Mouse (Mus musculus) urinary bladder, postnatal 25 days (tissue): Measurements from ENCODE around the gene Crtc1.

Source experiments
- DNase-seq: peaks from one replicate; pipeline ENCODE4 v3.0.0; 2022; ENCODE audit warnings: low spot score

Gene Crtc1

GRCm38 (mm10) chr8:70421349-70422104 lies 17.9 kb downstream of the Crtc1 start:
- no peak for DNase-seq

GRCm38 (mm10) chr8:70419879-70420643 lies 19.3 kb downstream of the Crtc1 start:
- no peak for DNase-seq

- no peak for DNase-seq
These were observed 20.4 kb downstream of the Crtc1 start for GRCm38 (mm10) chr8:70418954-70419353.

- no peak for DNase-seq
These were observed 21.5 kb downstream of the Crtc1 start for GRCm38 (mm10) chr8:70417914-70418313.

- DNase-seq = no peak
These were observed 22.4 kb downstream of the Crtc1 start for GRCm38 (mm10) chr8:70416941-70417340.

- no peak for DNase-seq
These were observed 23.6 kb downstream of the Crtc1 start for GRCm38 (mm10) chr8:70415540-70416451.

- no peak for DNase-seq
These were observed 25.0 kb downstream of the Crtc1 start for GRCm38 (mm10) chr8:70414310-70414946.

GRCm38 (mm10) chr8:70410281-70410680 lies 29.1 kb downstream of the Crtc1 start:
- no peak for DNase-seq

GRCm38 (mm10) chr8:70409455-70409871 lies 29.9 kb downstream of the Crtc1 start:
- no peak for DNase-seq

- DNase-seq = no peak
These were observed 30.4 kb downstream of the Crtc1 start for GRCm38 (mm10) chr8:70409019-70409418.

- no peak for DNase-seq
These were observed 31.1 kb downstream of the Crtc1 start for GRCm38 (mm10) chr8:70408301-70408700.

- no peak for DNase-seq
These were observed 32.8 kb downstream of the Crtc1 start for GRCm38 (mm10) chr8:70406427-70407069.

- DNase-seq = no peak
These were observed 34.2 kb downstream of the Crtc1 start for GRCm38 (mm10) chr8:70405189-70405588.

GRCm38 (mm10) chr8:70404212-70404611 lies 35.2 kb downstream of the Crtc1 start:
- no peak for DNase-seq

- DNase-seq = no peak
These were observed 41.5 kb downstream of the Crtc1 start for GRCm38 (mm10) chr8:70397611-70398563.

- no peak for DNase-seq
These were observed 43.2 kb downstream of the Crtc1 start for GRCm38 (mm10) chr8:70396184-70396583.

GRCm38 (mm10) chr8:70395649-70396048 lies 43.7 kb downstream of the Crtc1 start:
- DNase-seq = no peak

- DNase-seq = no peak
These were observed 44.9 kb downstream of the Crtc1 start for GRCm38 (mm10) chr8:70394269-70394998.

GRCm38 (mm10) chr8:70393087-70393486 lies 46.3 kb downstream of the Crtc1 start:
- no peak for DNase-seq
